Mouse (Mus musculus): ENCODE data around the gene Fam98a.

GRCm38 (mm10) chr17:75550771-75551413 lies 854 bp downstream of the Fam98a start:
- TF ChIP-seq CTCF (IDR thresholded peaks at IDR 0.05; ENCODE audit: control insufficient read depth, insufficient read depth, insufficient read length) (no peak), MAX (IDR thresholded peaks at IDR 0.05) (no peak)
